Mouse (Mus musculus) ES-Bruce4 (cell line): ENCODE measurements around the gene D230025D16Rik.

ENCODE experiments used
- CTCF ChIP-seq: IDR thresholded peaks from one replicate; pipeline ENCODE4 v1.8.1; 2011; ENCODE audit warnings: low read depth, low read length
- POLR2A ChIP-seq: IDR thresholded peaks from one replicate; pipeline ENCODE4 v1.8.1; 2011; ENCODE audit warnings: low read length; ENCODE audit not compliant: insufficient read depth

DNA sequence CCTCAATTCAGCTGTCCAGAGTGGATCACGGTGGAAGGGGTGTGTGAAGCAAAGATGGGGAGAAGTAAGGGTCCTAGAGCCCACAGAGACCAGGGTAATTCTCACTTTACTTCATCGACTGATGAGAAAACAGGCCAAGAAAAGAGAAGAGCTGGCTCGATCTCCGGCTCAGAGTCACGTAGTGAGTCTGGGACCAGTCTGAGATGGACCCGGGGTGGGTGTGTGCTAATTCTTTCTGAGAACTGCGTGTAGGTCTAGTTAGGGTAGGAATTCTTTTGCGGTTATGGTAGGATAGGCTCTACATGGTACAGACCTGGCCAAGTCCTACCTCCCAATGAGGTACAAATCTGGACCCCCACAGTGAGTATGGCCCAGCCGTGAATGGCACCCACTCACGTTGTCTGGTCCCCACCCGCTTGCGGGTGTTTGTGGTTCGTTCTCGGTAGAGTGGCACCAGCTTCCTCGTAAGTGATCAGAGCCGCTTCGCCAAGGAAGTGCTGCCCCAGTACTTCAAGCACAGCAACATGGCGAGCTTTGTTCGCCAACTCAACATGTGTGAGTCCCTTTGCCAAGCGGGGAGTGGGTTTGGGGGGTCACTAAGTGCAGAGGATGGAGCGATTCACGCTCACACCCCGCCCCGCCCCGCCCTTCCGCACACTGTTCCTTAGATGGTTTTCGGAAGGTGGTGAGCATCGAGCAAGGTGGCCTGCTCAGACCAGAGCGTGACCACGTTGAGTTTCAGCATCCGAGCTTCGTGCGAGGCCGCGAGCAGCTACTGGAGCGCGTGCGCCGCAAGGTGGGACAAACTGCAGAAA is 45.4 kb downstream of the D230025D16Rik start:
- no peak for TF ChIP-seq CTCF
- TF ChIP-seq POLR2A, result no peak
